Mouse (Mus musculus): Measurements from ENCODE around the gene Slc35d2. TPM values are rescaled to one million over a fixed set of nuclear protein-coding genes. Genes with fewer than 3 reads are reported as not detected.

Slc35d2 gene
- polyA plus RNA-seq, 2 experiments, result 6.0 to 8.3 TPM

- ATAC-seq (ENCODE audit: low FRiP score, low read depth), result peak; percentile 73
- Histone ChIP-seq H3K4me1 (ENCODE audit: control insufficient read depth, insufficient read depth, low read length) (no peaks in the 10 kb centered on the region), H3K9me3 (ENCODE audit: control insufficient read depth, low read length) (no peaks in the 10 kb centered on the region), H3K27ac (replicated peaks; ENCODE audit: low read depth, low read length) (peak overlapping the region; percentile 9; the same call in 1 of the 2 replicates), H3K4me2 (replicated peaks; ENCODE audit: low read depth, low read length, severe bottlenecking) (peak overlapping the region; percentile 62), H3K4me3 (replicated peaks; ENCODE audit: low read length) (peak overlapping the region; percentile 60), H3K27me3 (ENCODE audit: control insufficient read depth, insufficient read depth, low read length) (no peaks in the 10 kb centered on the region), H3K36me3 (ENCODE audit: control insufficient read depth, insufficient read depth, low read length) (peaks cover 13% of the 10 kb centered on the region; the same call in 1 of the 2 replicates), H3K9ac (ENCODE audit: low read depth, low read length, severe bottlenecking) (peak overlapping the region; percentile 65)
- TF ChIP-seq POLR2A (IDR thresholded peaks at IDR 0.05; ENCODE audit: borderline replicate concordance, extremely low read depth, insufficient read depth, insufficient read length), result no peak
- peak; percentile 41 for DNase-seq (ENCODE audit: low spot score)
- 34% methylated on average over 15 of the region's 15 CpGs for WGBS
These were observed 628 bp upstream of the Slc35d2 start for GRCm38 (mm10) chr13:64129616-64130375.

- no peak overlapping the region for H3K27ac ChIP-seq (replicated peaks; ENCODE audit: low read depth, low read length)
- no peak overlapping the region for H3K4me3 ChIP-seq (replicated peaks; ENCODE audit: low read length)
- no peak overlapping the region for H3K9ac ChIP-seq (ENCODE audit: low read depth, low read length, severe bottlenecking)
- ATAC-seq (ENCODE audit: low FRiP score, low read depth) (no peak), DNase-seq (ENCODE audit: low spot score) (no peak)
- no peaks in the 10 kb centered on the region for H3K36me3 ChIP-seq (ENCODE audit: control insufficient read depth, insufficient read depth, low read length)
- no peaks in the 10 kb centered on the region for H3K4me1 ChIP-seq (ENCODE audit: control insufficient read depth, insufficient read depth, low read length)
- 0 out of 2 replicates have a peak, but pooled peaks cover 4% of the 10 kb centered on the region for H3K9me3 ChIP-seq (ENCODE audit: control insufficient read depth, low read length)
- H3K4me2 ChIP-seq (replicated peaks; ENCODE audit: low read depth, low read length, severe bottlenecking), result no peak overlapping the region
- no peak for TF ChIP-seq POLR2A (IDR thresholded peaks at IDR 0.05; ENCODE audit: borderline replicate concordance, extremely low read depth, insufficient read depth, insufficient read length)
- no peaks in the 10 kb centered on the region for H3K27me3 ChIP-seq (ENCODE audit: control insufficient read depth, insufficient read depth, low read length)
- 64% methylated on average over 4 of the region's 4 CpGs for WGBS
These were observed 2.9 kb downstream of the Slc35d2 start for GRCm38 (mm10) chr13:64126316-64126715.

- no peak for ATAC-seq (ENCODE audit: low FRiP score, low read depth)
- WGBS, result 95% methylated on average over 6 of the region's 6 CpGs
- Histone ChIP-seq H3K36me3 (ENCODE audit: control insufficient read depth, insufficient read depth, low read length) (no peaks in the 10 kb centered on the region), H3K4me2 (replicated peaks; ENCODE audit: low read depth, low read length, severe bottlenecking) (no peak overlapping the region), H3K4me3 (replicated peaks; ENCODE audit: low read length) (no peak overlapping the region), H3K4me1 (ENCODE audit: control insufficient read depth, insufficient read depth, low read length) (no peaks in the 10 kb centered on the region), H3K27me3 (ENCODE audit: control insufficient read depth, insufficient read depth, low read length) (no peaks in the 10 kb centered on the region), H3K9ac (ENCODE audit: low read depth, low read length, severe bottlenecking) (no peak overlapping the region), H3K27ac (replicated peaks; ENCODE audit: low read depth, low read length) (no peak overlapping the region), H3K9me3 (ENCODE audit: control insufficient read depth, low read length) (0 out of 2 replicates have a peak, but pooled peaks cover 4% of the 10 kb centered on the region)
- DNase-seq (ENCODE audit: low spot score), result no peak
- TF ChIP-seq POLR2A (IDR thresholded peaks at IDR 0.05; ENCODE audit: borderline replicate concordance, extremely low read depth, insufficient read depth, insufficient read length), result no peak
These were observed 4.3 kb downstream of the Slc35d2 start for GRCm38 (mm10) chr13:64124886-64125285.

- 0 out of 2 replicates have a peak, but pooled peaks cover 4% of the 10 kb centered on the region for H3K9me3 ChIP-seq (ENCODE audit: control insufficient read depth, low read length)
- H3K36me3 ChIP-seq (ENCODE audit: control insufficient read depth, insufficient read depth, low read length), result no peaks in the 10 kb centered on the region
- no peak overlapping the region for H3K9ac ChIP-seq (ENCODE audit: low read depth, low read length, severe bottlenecking)
- H3K4me3 ChIP-seq (replicated peaks; ENCODE audit: low read length), result no peak overlapping the region
- ATAC-seq (ENCODE audit: low FRiP score, low read depth) (no peak), DNase-seq (ENCODE audit: low spot score) (no peak)
- no peak for TF ChIP-seq POLR2A (IDR thresholded peaks at IDR 0.05; ENCODE audit: borderline replicate concordance, extremely low read depth, insufficient read depth, insufficient read length)
- no peak overlapping the region for H3K4me2 ChIP-seq (replicated peaks; ENCODE audit: low read depth, low read length, severe bottlenecking)
- H3K4me1 ChIP-seq (ENCODE audit: control insufficient read depth, insufficient read depth, low read length), result no peaks in the 10 kb centered on the region
- H3K27ac ChIP-seq (replicated peaks; ENCODE audit: low read depth, low read length), result no peak overlapping the region
- WGBS, result 36% methylated on average over 6 of the region's 6 CpGs
- no peaks in the 10 kb centered on the region for H3K27me3 ChIP-seq (ENCODE audit: control insufficient read depth, insufficient read depth, low read length)
These were observed 5.5 kb downstream of the Slc35d2 start for GRCm38 (mm10) chr13:64123491-64124188.

- Histone ChIP-seq H3K27ac (replicated peaks; ENCODE audit: low read depth, low read length) (no peak overlapping the region), H3K9me3 (ENCODE audit: control insufficient read depth, low read length) (0 out of 2 replicates have a peak, but pooled peaks cover 4% of the 10 kb centered on the region), H3K4me3 (replicated peaks; ENCODE audit: low read length) (no peak overlapping the region), H3K36me3 (ENCODE audit: control insufficient read depth, insufficient read depth, low read length) (no peaks in the 10 kb centered on the region), H3K4me1 (ENCODE audit: control insufficient read depth, insufficient read depth, low read length) (no peaks in the 10 kb centered on the region), H3K4me2 (replicated peaks; ENCODE audit: low read depth, low read length, severe bottlenecking) (no peak overlapping the region), H3K27me3 (ENCODE audit: control insufficient read depth, insufficient read depth, low read length) (no peaks in the 10 kb centered on the region), H3K9ac (ENCODE audit: low read depth, low read length, severe bottlenecking) (no peak overlapping the region)
- DNase-seq (ENCODE audit: low spot score) (no peak), ATAC-seq (ENCODE audit: low FRiP score, low read depth) (no peak)
- TF ChIP-seq POLR2A (IDR thresholded peaks at IDR 0.05; ENCODE audit: borderline replicate concordance, extremely low read depth, insufficient read depth, insufficient read length), result no peak
- 81% methylated on average over 4 of the region's 4 CpGs for WGBS
These were observed 8.4 kb downstream of the Slc35d2 start for GRCm38 (mm10) chr13:64120760-64121159.
